Mouse (Mus musculus) neural tube, embryonic 15.5 days (tissue): Measurements from ENCODE around the gene Etv5. TPM values are rescaled to one million over a fixed set of nuclear protein-coding genes. Genes with fewer than 3 reads are reported as not detected.

ENCODE experiments used
- ATAC-seq: fragments of 200-750 bp; cut with Nextera tagmentation; 2 replicates; pipeline ENCODE4 v1.8.0; 2017; ENCODE audit warnings: mild to moderate bottlenecking, moderate TSS enrichment, moderate library complexity; ENCODE audit not compliant: low FRiP score
- H3K27ac ChIP-seq: fragments of 300-500 bp; sonication (generic); replicated peaks from 2 replicates; pipeline ENCODE4 v1.5.1; 2015; ENCODE audit warnings: mild to moderate bottlenecking, inconsistent platforms
- H3K27me3 ChIP-seq: fragments of 300-500 bp; sonication (generic); replicated peaks from 2 replicates; pipeline ENCODE4 v1.6.1; 2015; ENCODE audit warnings: inconsistent platforms
- H3K36me3 ChIP-seq: fragments of 300-500 bp; sonication (generic); 2 replicates; pipeline ENCODE4 v1.6.1; 2015; ENCODE audit warnings: inconsistent platforms
- H3K4me1 ChIP-seq: fragments of 300-500 bp; sonication (generic); 2 replicates; pipeline ENCODE4 v1.6.1; 2015; ENCODE audit warnings: inconsistent platforms
- H3K4me2 ChIP-seq: fragments of 300-500 bp; sonication (generic); 2 replicates; pipeline ENCODE4 v1.6.1; 2015; ENCODE audit warnings: inconsistent platforms, mild to moderate bottlenecking, moderate library complexity
- H3K4me3 ChIP-seq: fragments of 300-500 bp; sonication (generic); replicated peaks from 2 replicates; pipeline ENCODE4 v1.5.1; 2015; ENCODE audit warnings: mild to moderate bottlenecking, inconsistent platforms
- H3K9ac ChIP-seq: fragments of 300-500 bp; sonication (generic); replicated peaks from 2 replicates; pipeline ENCODE4 v1.6.1; 2015; ENCODE audit warnings: mild to moderate bottlenecking, inconsistent platforms
- H3K9me3 ChIP-seq: fragments of 300-500 bp; sonication (generic); replicated peaks from 2 replicates; pipeline ENCODE4 v1.6.1; 2016; ENCODE audit warnings: inconsistent platforms
- WGBS: fragments of 180-500 bp; shearing (Covaris S2); methylation state at CpG from one replicate; pipeline ENCODE4 v1.1.7; 2015; ENCODE audit warnings: mixed read lengths; 5-methylcytosine and 5-hydroxymethylcytosine counted together
- polyA plus RNA-seq: library from polyadenylated mRNA; unstranded; fragments of >200 nt; fragmentation: Nextera tagmentation; extraction: Ambion mirVana; gene quantifications from 2 replicates; pipeline ENCODE4 v1.2.1, GENCODE M21; 2015

Gene Etv5
- polyA plus RNA-seq, 1 experiment from 2014 or later: 22.3 TPM

DNA sequence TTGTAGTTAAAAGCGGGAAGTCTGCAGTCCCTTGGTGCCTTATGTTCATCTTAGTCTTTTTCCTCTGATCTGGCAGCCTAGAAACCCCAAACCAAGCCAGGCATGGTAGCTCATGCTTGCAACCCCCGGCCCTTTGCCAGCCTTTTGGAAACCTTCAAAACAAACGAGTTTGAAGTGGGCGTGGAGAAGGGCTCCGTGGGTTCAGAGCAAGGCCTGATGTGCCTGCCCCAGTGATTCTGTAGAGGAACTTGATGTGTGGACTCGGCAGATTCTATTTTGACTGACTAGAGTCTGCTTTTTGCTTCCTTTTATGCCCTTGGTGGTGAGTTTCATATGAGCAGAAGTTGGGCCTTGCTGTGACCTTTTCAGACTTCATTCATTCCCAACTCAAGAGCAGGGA, 5.3 kb upstream of the Etv5 start:
- Histone ChIP-seq H3K36me3 (no peaks in the 10 kb centered on the region), H3K4me3 (no peak overlapping the region), H3K4me1 (peaks cover 12% of the 10 kb centered on the region), H3K9ac (no peak overlapping the region), H3K9me3 (no peaks in the 10 kb centered on the region), H3K27me3 (peaks cover 27% of the 10 kb centered on the region), H3K4me2 (no peak overlapping the region), H3K27ac (no peak overlapping the region)
- 79% methylated on average over 6 of the region's 6 CpGs for WGBS
- no peak for ATAC-seq

GRCm38 (mm10) chr16:22442202-22442601, 2.7 kb upstream of the Etv5 start:
- H3K27me3 ChIP-seq: peaks cover 36% of the 10 kb centered on the region
- 22% methylated on average over 7 of the region's 7 CpGs for WGBS
- peaks cover 24% of the 10 kb centered on the region for H3K4me1 ChIP-seq
- no peak overlapping the region for H3K4me3 ChIP-seq
- no peak overlapping the region for H3K27ac ChIP-seq
- no peak overlapping the region for H3K4me2 ChIP-seq
- H3K36me3 ChIP-seq: no peaks in the 10 kb centered on the region
- no peaks in the 10 kb centered on the region for H3K9me3 ChIP-seq
- ATAC-seq: no peak
- no peak overlapping the region for H3K9ac ChIP-seq

- peaks cover 41% of the 10 kb centered on the region for H3K27me3 ChIP-seq
These were observed 1.8 kb upstream of the Etv5 start for GRCm38 (mm10) chr16:22441317-22441716.

GRCm38 (mm10) chr16:22440269-22440668, 750 bp upstream of the Etv5 start:
- ATAC-seq: peak; percentile 27; the same call in 1 of the 2 replicates

More at GRCm38 (mm10) chr16:22441317-22441716, 1.8 kb upstream of the Etv5 start:
- no peak overlapping the region for H3K4me2 ChIP-seq
- H3K27ac ChIP-seq: no peak overlapping the region
- no peak overlapping the region for H3K4me3 ChIP-seq
- H3K36me3 ChIP-seq: no peaks in the 10 kb centered on the region
- no peak overlapping the region for H3K9ac ChIP-seq
- H3K4me1 ChIP-seq: peaks cover 24% of the 10 kb centered on the region
- ATAC-seq: no peak
- no peaks in the 10 kb centered on the region for H3K9me3 ChIP-seq
- 89% methylated on average over 4 of the region's 4 CpGs for WGBS

GRCm38 (mm10) chr16:22438441-22439373, 812 bp downstream of the Etv5 start:
- Histone ChIP-seq H3K4me1 (peaks cover 34% of the 10 kb centered on the region), H3K4me3 (peak overlapping the region; percentile 89), H3K27me3 (peaks cover 48% of the 10 kb centered on the region), H3K27ac (peak overlapping the region; percentile 81), H3K36me3 (no peaks in the 10 kb centered on the region), H3K9ac (peak overlapping the region; percentile 70), H3K4me2 (peak overlapping the region; percentile 99), H3K9me3 (no peaks in the 10 kb centered on the region)
- WGBS: under 1% methylated on average over 59 of the region's 59 CpGs
- peak; percentile 52 for ATAC-seq

More at GRCm38 (mm10) chr16:22440269-22440668, 750 bp upstream of the Etv5 start:
- H3K27me3 ChIP-seq: peaks cover 48% of the 10 kb centered on the region
- no peaks in the 10 kb centered on the region for H3K36me3 ChIP-seq
- H3K9me3 ChIP-seq: no peaks in the 10 kb centered on the region
- H3K4me1 ChIP-seq: peaks cover 24% of the 10 kb centered on the region
- peak overlapping the region; percentile 77 for H3K27ac ChIP-seq
- H3K4me3 ChIP-seq: peak overlapping the region; percentile 89
- under 1% methylated on average over 18 of the region's 18 CpGs for WGBS
- peak overlapping the region; percentile 39; the same call in 1 of the 2 replicates for H3K9ac ChIP-seq
- peak overlapping the region; percentile 99 for H3K4me2 ChIP-seq

- no peak overlapping the region for H3K27ac ChIP-seq
- no peak for ATAC-seq
- no peaks in the 10 kb centered on the region for H3K36me3 ChIP-seq
- 43% methylated on average over 6 of the region's 6 CpGs for WGBS
- H3K9ac ChIP-seq: no peak overlapping the region
- H3K4me2 ChIP-seq: no peak overlapping the region
- H3K27me3 ChIP-seq: peaks cover 30% of the 10 kb centered on the region
- H3K9me3 ChIP-seq: no peaks in the 10 kb centered on the region
- peaks cover 36% of the 10 kb centered on the region for H3K4me1 ChIP-seq
- H3K4me3 ChIP-seq: no peak overlapping the region
These were observed 3.4 kb downstream of the Etv5 start for GRCm38 (mm10) chr16:22436106-22436505.

DNA sequence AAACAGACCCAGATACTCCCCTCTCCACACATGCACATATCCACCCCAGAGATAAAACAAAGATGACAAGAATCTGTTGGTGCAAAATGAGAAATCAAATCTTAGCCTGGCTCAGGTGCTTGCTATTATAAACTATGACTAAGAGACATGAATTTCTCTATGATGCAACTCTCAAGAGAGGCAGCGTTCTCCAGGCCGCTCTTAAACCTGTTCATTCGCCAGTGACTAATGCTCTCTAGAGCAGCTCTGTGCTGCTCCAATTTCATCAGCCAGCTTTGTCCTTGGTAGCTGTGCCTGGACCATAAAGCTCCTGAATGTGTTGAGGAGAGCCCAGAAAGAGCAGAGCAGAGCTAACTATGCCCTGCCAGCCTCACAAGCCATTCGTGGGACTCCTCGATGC, 5.0 kb downstream of the Etv5 start:
- no peak overlapping the region for H3K4me3 ChIP-seq
- WGBS: 21% methylated on average over 5 of the region's 5 CpGs
- H3K9ac ChIP-seq: no peak overlapping the region
- no peaks in the 10 kb centered on the region for H3K36me3 ChIP-seq
- H3K4me2 ChIP-seq: peak overlapping the region; percentile 47
- H3K4me1 ChIP-seq: peaks cover 38% of the 10 kb centered on the region
- H3K27me3 ChIP-seq: peaks cover 32% of the 10 kb centered on the region
- no peak overlapping the region for H3K27ac ChIP-seq
- H3K9me3 ChIP-seq: no peaks in the 10 kb centered on the region
- ATAC-seq: no peak

GRCm38 (mm10) chr16:22433944-22434343, 5.6 kb downstream of the Etv5 start:
- Histone ChIP-seq H3K4me3 (no peak overlapping the region; the same call in 1 of the 2 replicates), H3K9ac (no peak overlapping the region), H3K4me1 (peaks cover 42% of the 10 kb centered on the region)

DNA sequence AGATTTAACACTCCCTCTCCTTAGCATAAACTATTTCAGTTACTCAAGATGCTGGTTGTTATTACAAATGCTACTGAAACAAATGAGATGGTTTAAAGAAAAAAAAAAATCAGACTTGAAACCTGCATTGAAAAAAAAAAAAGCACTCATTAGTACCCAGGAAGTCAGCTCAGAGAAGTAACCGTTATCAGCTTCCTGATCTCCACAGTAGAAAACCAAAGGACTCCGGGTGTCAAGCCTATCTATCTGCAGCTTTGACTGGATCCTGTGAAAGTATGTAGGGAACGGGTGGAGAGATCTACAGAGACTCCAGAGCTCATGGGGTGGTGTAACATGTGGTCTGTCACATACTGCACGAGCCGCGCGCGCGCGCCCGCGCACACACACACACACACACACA, 7.7 kb downstream of the Etv5 start:
- no peaks in the 10 kb centered on the region for H3K9me3 ChIP-seq
- no peak overlapping the region for H3K9ac ChIP-seq
- H3K4me1 ChIP-seq: peaks cover 41% of the 10 kb centered on the region
- no peak overlapping the region for H3K4me2 ChIP-seq
- 90% methylated on average over 12 of the region's 12 CpGs for whole genome bisulfite sequencing
- no peaks in the 10 kb centered on the region for H3K36me3 ChIP-seq
- no peak overlapping the region for H3K4me3 ChIP-seq
- no peak for ATAC-seq
- H3K27ac ChIP-seq: no peak overlapping the region
- H3K27me3 ChIP-seq: peaks cover 21% of the 10 kb centered on the region

More at GRCm38 (mm10) chr16:22433944-22434343, 5.6 kb downstream of the Etv5 start:
- no peak for ATAC-seq
- H3K36me3 ChIP-seq: no peaks in the 10 kb centered on the region
- peaks cover 32% of the 10 kb centered on the region for H3K27me3 ChIP-seq
- H3K9me3 ChIP-seq: no peaks in the 10 kb centered on the region
- 9% methylated on average over 12 of the region's 12 CpGs for WGBS
- peak overlapping the region; percentile 47 for H3K4me2 ChIP-seq
- H3K27ac ChIP-seq: 0 out of 2 replicates have a peak overlapping the region, but pooled peaks have one; percentile 58

GRCm38 (mm10) chr16:22431335-22431734, 8.2 kb downstream of the Etv5 start:
- H3K27me3 ChIP-seq: peaks cover 20% of the 10 kb centered on the region

GRCm38 (mm10) chr16:22430211-22430951, 9.1 kb downstream of the Etv5 start:
- Histone ChIP-seq H3K4me3 (no peak overlapping the region), H3K27me3 (peaks cover 13% of the 10 kb centered on the region), H3K27ac (peak overlapping the region; percentile 72), H3K9me3 (no peaks in the 10 kb centered on the region), H3K4me1 (peaks cover 41% of the 10 kb centered on the region), H3K4me2 (0 out of 2 replicates have a peak overlapping the region, but pooled peaks have one; percentile 2), H3K9ac (no peak overlapping the region), H3K36me3 (no peaks in the 10 kb centered on the region)
- 39% methylated on average over 16 of the region's 16 CpGs for WGBS
- ATAC-seq: no peak

More at GRCm38 (mm10) chr16:22431335-22431734, 8.2 kb downstream of the Etv5 start:
- Histone ChIP-seq H3K9me3 (no peaks in the 10 kb centered on the region), H3K9ac (no peak overlapping the region), H3K36me3 (no peaks in the 10 kb centered on the region), H3K27ac (no peak overlapping the region), H3K4me3 (no peak overlapping the region), H3K4me1 (peaks cover 41% of the 10 kb centered on the region), H3K4me2 (no peak overlapping the region)
- no peak for ATAC-seq
- 69% methylated on average over 2 of the region's 2 CpGs for WGBS
